Mouse (Mus musculus): ENCODE measurements around the gene Stat4.
"Not testable (repeated sequence)": the region's sequence is repeated elsewhere in the genome, so short reads cannot be mapped to it uniquely, and the experiment has no call there.

Gene Stat4

GRCm38 (mm10) chr1:52012757-52013156 lies 25.8 kb downstream of the Stat4 start:
- in situ Hi-C loops (cut with MboI; ENCODE audit: low pct_unique_long_range_greater_than_20kb in 1 of 2, low sequenced_read_pairs in 2 of 2, unreplicated experiment in 1 of 2): no loop called here

GRCm38 (mm10) chr1:52019621-52020020 lies 32.7 kb downstream of the Stat4 start:
- in situ Hi-C loops (cut with MboI; ENCODE audit: low pct_unique_long_range_greater_than_20kb in 1 of 2, low sequenced_read_pairs in 2 of 2, unreplicated experiment in 1 of 2): no loop called here

GRCm38 (mm10) chr1:52021936-52022725 lies 35.2 kb downstream of the Stat4 start:
- in situ Hi-C loops (cut with MboI; ENCODE audit: low pct_unique_long_range_greater_than_20kb in 1 of 2, low sequenced_read_pairs in 2 of 2, unreplicated experiment in 1 of 2): no loop called here

GRCm38 (mm10) chr1:52028686-52029085 lies 41.7 kb downstream of the Stat4 start:
- in situ Hi-C loops (cut with MboI; ENCODE audit: low pct_unique_long_range_greater_than_20kb in 1 of 2, low sequenced_read_pairs in 2 of 2, unreplicated experiment in 1 of 2): no loop called here

GRCm38 (mm10) chr1:52034816-52035752 lies 48.1 kb downstream of the Stat4 start:
- in situ Hi-C loops (cut with MboI; ENCODE audit: low pct_unique_long_range_greater_than_20kb in 1 of 2, low sequenced_read_pairs in 2 of 2, unreplicated experiment in 1 of 2): no loop called here

GRCm38 (mm10) chr1:52039151-52039550 lies 52.2 kb downstream of the Stat4 start:
- in situ Hi-C loops (cut with MboI; ENCODE audit: low pct_unique_long_range_greater_than_20kb in 1 of 2, low sequenced_read_pairs in 2 of 2, unreplicated experiment in 1 of 2): no loop called here

GRCm38 (mm10) chr1:52039626-52040025 lies 52.7 kb downstream of the Stat4 start:
- in situ Hi-C loops (cut with MboI; ENCODE audit: low pct_unique_long_range_greater_than_20kb in 1 of 2, low sequenced_read_pairs in 2 of 2, unreplicated experiment in 1 of 2): no loop called here

- in situ Hi-C loops (cut with MboI; ENCODE audit: low pct_unique_long_range_greater_than_20kb in 1 of 2, low sequenced_read_pairs in 2 of 2, unreplicated experiment in 1 of 2): no loop called here
Observed at GRCm38 (mm10) chr1:52040366-52041061, 53.6 kb downstream of the Stat4 start.

GRCm38 (mm10) chr1:52043191-52043590 lies 56.2 kb downstream of the Stat4 start:
- in situ Hi-C loops (cut with MboI; ENCODE audit: low pct_unique_long_range_greater_than_20kb in 1 of 2, low sequenced_read_pairs in 2 of 2, unreplicated experiment in 1 of 2): no loop called here

GRCm38 (mm10) chr1:52046891-52047290 lies 59.9 kb downstream of the Stat4 start:
- in situ Hi-C loops (cut with MboI; ENCODE audit: low pct_unique_long_range_greater_than_20kb in 1 of 2, low sequenced_read_pairs in 2 of 2, unreplicated experiment in 1 of 2): not testable (repeated sequence)

- in situ Hi-C loops (cut with MboI; ENCODE audit: low pct_unique_long_range_greater_than_20kb in 1 of 2, low sequenced_read_pairs in 2 of 2, unreplicated experiment in 1 of 2): no loop called here
Observed at GRCm38 (mm10) chr1:52048711-52049110, 61.8 kb downstream of the Stat4 start.

GRCm38 (mm10) chr1:52049827-52050226 lies 62.9 kb downstream of the Stat4 start:
- in situ Hi-C loops (cut with MboI; ENCODE audit: low pct_unique_long_range_greater_than_20kb in 1 of 2, low sequenced_read_pairs in 2 of 2, unreplicated experiment in 1 of 2): no loop called here

GRCm38 (mm10) chr1:52051542-52051941 lies 64.6 kb downstream of the Stat4 start:
- in situ Hi-C loops (cut with MboI; ENCODE audit: low pct_unique_long_range_greater_than_20kb in 1 of 2, low sequenced_read_pairs in 2 of 2, unreplicated experiment in 1 of 2): no loop called here

GRCm38 (mm10) chr1:52052910-52053309 lies 66.0 kb downstream of the Stat4 start:
- in situ Hi-C loops (cut with MboI; ENCODE audit: low pct_unique_long_range_greater_than_20kb in 1 of 2, low sequenced_read_pairs in 2 of 2, unreplicated experiment in 1 of 2): no loop called here

- in situ Hi-C loops (cut with MboI; ENCODE audit: low pct_unique_long_range_greater_than_20kb in 1 of 2, low sequenced_read_pairs in 2 of 2, unreplicated experiment in 1 of 2): no loop called here
Observed at GRCm38 (mm10) chr1:52055947-52056346, 69.0 kb downstream of the Stat4 start.

- in situ Hi-C loops (cut with MboI; ENCODE audit: low pct_unique_long_range_greater_than_20kb in 1 of 2, low sequenced_read_pairs in 2 of 2, unreplicated experiment in 1 of 2): no loop called here
Observed at GRCm38 (mm10) chr1:52057153-52057552, 70.2 kb downstream of the Stat4 start.

- in situ Hi-C loops (cut with MboI; ENCODE audit: low pct_unique_long_range_greater_than_20kb in 1 of 2, low sequenced_read_pairs in 2 of 2, unreplicated experiment in 1 of 2): no loop called here
Observed at GRCm38 (mm10) chr1:52066276-52066675, 79.3 kb downstream of the Stat4 start.

- in situ Hi-C loops (cut with MboI; ENCODE audit: low pct_unique_long_range_greater_than_20kb in 1 of 2, low sequenced_read_pairs in 2 of 2, unreplicated experiment in 1 of 2): no loop called here
Observed at GRCm38 (mm10) chr1:52066694-52067093, 79.7 kb downstream of the Stat4 start.

All from mouse embryonic stem cell (cell line).